Mouse (Mus musculus) monocyte, adult 59 days (primary cell): ENCODE results near the gene Efna1. TPM values are rescaled to one million over a fixed set of nuclear protein-coding genes. Genes with fewer than 3 reads are reported as not detected.

Source experiments
- total RNA-seq, 2 experiments: library from RNA; stranded (reverse); gene quantifications; one replicate each; pipeline ENCODE4 v1.2.4; 2023

The Efna1 gene
- total RNA-seq = under 1 TPM in 1 of 2 experiments, not detected in 1; 0.55 TPM

DNA sequence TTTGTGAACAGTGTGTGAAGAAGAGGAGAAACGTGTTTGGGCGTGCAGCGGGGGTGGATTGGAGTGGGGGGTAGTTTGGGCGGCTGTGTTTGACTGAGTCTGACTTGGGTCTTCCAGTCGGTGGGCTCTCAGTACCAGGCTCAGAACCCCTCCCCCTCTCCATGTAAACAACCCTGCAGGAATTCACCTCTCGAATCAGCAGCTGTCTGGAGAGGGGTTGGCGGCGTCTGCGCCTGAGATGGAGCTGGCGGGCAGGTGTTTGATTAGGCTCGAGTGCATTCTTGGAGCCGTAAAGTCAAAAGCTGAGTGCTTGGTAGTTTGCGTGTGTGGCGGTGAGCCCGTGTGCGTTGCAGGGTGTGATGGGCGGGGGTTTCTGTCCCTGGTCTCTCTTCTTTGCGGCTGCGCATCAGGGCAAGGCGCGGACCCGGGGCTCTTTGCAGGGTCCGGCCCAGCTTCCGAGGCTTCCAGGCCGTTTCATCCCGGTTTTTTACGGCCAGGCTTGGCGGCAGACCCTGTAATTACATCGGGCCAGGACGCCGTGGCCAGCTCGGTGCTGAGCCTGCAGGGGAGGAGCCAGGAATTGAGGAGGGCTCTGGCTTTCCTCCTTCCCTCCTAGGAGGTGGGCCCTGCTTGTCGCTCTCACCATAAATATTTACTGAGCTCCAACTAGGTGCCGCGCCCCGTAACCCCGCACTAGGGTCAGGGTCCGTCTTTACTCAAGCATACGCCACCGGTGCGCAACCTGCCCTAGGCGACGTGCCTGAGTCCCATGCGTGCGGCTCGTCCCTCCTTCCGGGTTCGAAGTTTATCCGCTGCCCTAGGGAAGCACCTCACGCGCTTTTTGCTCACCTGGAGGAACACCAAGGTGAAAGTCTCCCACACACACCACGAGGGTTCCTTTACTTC, at the start of gene Efna1:
TSS of gene Efna1 (minus strand) at position 537 of the 906 bp plus-strand sequence.

DNA sequence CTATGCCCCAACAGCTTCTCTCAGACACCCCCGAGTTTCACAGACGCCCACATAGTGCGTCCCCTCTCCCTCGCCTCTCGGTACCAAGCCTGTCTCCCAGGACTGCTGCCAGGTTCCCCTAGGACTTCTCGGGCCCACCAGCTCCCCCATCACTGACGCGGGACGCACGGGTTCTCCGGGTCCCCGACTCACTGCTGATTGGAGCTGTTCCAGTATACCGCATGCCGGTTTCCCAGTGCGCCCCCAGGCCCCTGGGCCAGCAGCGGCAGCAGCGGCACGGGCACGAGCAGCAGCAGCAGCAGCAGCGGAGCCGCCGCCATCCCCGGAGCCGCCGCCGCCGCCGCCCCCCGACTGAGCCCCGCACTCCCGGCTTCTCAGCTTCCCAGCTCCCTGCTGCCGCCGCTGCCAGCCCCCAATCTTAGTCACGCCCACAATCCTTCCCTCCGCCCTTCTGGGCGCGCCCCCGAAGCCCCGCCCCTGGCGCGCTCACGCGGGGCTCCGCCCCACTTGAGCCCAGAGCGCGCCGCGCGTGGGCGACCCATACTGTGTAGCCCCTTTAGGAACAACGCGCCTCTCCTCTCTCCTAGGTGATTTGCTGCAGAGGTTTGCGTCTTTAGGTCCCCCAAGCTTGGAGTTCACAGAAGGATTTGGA, 41.7 kb upstream of the Efna1 start, which contains the start of gene Efna3:
TSS of gene Efna3 (minus strand) at position 452 of the 652 bp plus-strand sequence.

DNA sequence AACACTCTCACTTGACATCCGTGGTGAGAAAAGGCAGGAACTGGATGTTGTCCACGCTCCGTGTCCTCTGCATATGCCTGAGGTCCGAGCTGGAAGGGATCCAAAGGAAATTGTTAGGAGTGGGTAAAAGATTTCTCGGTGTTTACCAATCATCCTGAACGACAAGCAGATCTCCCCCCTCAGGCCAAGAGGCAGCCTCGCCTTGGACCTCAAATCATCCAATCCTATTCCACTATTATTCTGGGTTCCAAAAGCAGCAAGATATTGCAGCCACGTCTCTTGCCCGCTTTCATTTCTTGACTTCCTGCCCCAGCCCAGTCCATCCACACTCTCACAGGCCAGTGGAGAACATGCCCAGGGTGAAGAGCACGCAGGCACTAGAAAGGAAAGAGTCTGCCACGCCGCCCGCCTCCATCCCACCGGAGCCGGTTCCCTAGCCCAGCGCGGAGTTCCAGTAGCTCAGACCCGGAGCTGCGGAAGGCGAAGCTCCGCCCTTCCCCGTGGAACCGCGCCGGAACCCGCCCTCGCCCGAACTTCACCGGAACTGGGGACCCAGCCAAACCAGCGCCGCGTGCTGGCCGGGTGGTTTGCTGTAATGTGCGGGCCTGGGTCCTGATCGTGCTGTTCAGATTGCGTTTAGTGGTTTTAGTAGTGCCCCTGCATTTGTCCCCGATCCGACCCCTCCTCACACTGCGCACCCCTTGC, 10.7 kb downstream of the Efna1 start, which contains the start of gene Slc50a1:
TSS of gene Slc50a1 (minus strand) at position 520 of the 705 bp plus-strand sequence.

GRCm38 (mm10) chr3:89259076-89259475, 21.9 kb downstream of the Efna1 start, which contains the start of gene Dpm3:
Dpm3 (plus strand) TSS chr3:89259358.

GRCm38 (mm10) chr3:89246261-89247100, 34.5 kb downstream of the Efna1 start, which contains the start of gene Trim46:
Trim46 (minus strand) TSS chr3:89246309.

DNA sequence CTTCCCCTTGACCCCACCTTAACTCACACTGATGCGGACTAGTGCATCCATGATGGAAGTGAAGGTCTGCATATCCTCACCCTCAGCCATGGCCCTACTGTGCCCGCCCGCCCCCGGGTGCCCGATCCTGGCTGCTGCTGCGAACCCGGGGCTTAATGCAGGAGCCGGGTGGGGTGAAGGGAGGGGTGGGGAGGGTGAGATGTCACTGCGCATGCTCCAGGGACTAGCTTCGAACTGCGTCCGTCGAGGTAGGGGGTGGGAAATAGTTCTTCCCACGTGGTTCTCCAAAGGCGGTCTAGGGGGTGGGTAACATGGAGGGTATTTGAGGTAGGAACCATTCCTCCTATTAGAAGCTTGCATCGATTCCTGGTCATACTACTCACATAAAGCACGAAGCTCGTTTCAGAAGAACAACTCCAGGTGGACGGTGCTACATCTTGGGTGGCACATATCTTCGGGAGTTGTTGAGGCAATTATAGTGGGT, 35.2 kb downstream of the Efna1 start, which contains the start of gene Krtcap2:
TSS of gene Krtcap2 (plus strand) at position 279 of the 484 bp plus-strand sequence.

DNA sequence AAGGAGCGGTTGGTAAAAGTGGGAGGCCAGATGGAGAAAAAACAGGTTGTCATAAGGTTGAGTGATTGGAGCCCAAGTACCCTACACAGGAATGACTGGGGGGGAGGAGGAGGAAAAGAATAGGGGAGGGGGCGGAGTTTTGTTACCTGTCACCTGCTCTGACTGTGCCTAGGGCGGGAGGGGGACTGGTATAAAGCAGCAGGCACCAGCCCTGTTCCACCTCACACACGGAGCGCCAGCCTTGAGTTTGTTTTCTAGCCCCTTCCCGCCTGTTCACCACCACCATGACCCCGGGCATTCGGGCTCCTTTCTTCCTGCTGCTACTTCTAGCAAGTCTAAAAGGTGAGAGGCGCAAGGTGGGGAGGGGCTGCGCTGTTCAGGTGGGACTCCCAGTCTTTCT, 52.1 kb downstream of the Efna1 start, which contains the start of gene Muc1:
TSS of gene Muc1 (plus strand) at position 222 of the 400 bp plus-strand sequence.

GRCm38 (mm10) chr3:89226900-89227299, 54.0 kb downstream of the Efna1 start, which contains the start of gene Mtx1:
Mtx1 (minus strand) TSS chr3:89227088.

Other genes with a start within 250 kb of the Efna1 start
- gene Rusc1, start 187.8 kb downstream of the Efna1 start, total RNA-seq = 10 to 100 TPM; 32.8 to 34.0 TPM
- gene Gm43738, start 180.0 kb downstream of the Efna1 start, total RNA-seq = not detected
- 10 to 100 TPM; 34.8 to 48.9 TPM for gene Fdps, start 179.2 kb downstream of the Efna1 start, total RNA-seq
- gene Pklr, start 145.0 kb downstream of the Efna1 start, total RNA-seq = not detected
- gene Hcn3, start 120.9 kb downstream of the Efna1 start, total RNA-seq = under 1 TPM in 1 of 2 experiments, not detected in 1; 0.31 TPM
- 10 to 100 TPM; 79.1 to 83.2 TPM for gene Clk2, start 116.3 kb downstream of the Efna1 start, total RNA-seq
- 10 to 100 TPM; 82.3 TPM for gene Scamp3, start 103.7 kb downstream of the Efna1 start, total RNA-seq
- 10 to 100 TPM; 12.2 to 13.0 TPM for gene Fam189b, start 98.0 kb downstream of the Efna1 start, total RNA-seq
- gene Gba, start 78.2 kb downstream of the Efna1 start, total RNA-seq = 100 to 1,000 TPM; 109 to 114 TPM
- 1 to 10 TPM; 5.2 to 6.8 TPM for gene Thbs3, start 66.0 kb downstream of the Efna1 start, total RNA-seq
- gene Mtx1, start 54.1 kb downstream of the Efna1 start, total RNA-seq = 10 to 100 TPM; 84.0 to 86.7 TPM
- gene Muc1, start 52.1 kb downstream of the Efna1 start, total RNA-seq = not detected
- gene Krtcap2, start 35.2 kb downstream of the Efna1 start, total RNA-seq = 100 to 1,000 TPM in 1 of 2 experiments, 10 to 100 TPM in 1; 82.1 to 104 TPM
- gene Trim46, start 34.8 kb downstream of the Efna1 start, total RNA-seq = 1 to 10 TPM in 1 of 2 experiments, under 1 TPM in 1; 0.18 to 1.1 TPM
- gene Dpm3, start 21.8 kb downstream of the Efna1 start, total RNA-seq = 10 to 100 TPM; 65.3 to 74.1 TPM
- 10 to 100 TPM; 49.4 to 58.0 TPM for gene Slc50a1, start 10.6 kb downstream of the Efna1 start, total RNA-seq
- not detected for gene Efna3, start 41.8 kb upstream of the Efna1 start, total RNA-seq
- not detected for gene Efna4, start 56.9 kb upstream of the Efna1 start, total RNA-seq
- 100 to 1,000 TPM; 163 to 179 TPM for gene Adam15, start 68.9 kb upstream of the Efna1 start, total RNA-seq
- gene Dcst2, start 80.8 kb upstream of the Efna1 start, total RNA-seq = not detected
- gene Dcst1, start 84.1 kb upstream of the Efna1 start, total RNA-seq = not detected
- 100 to 1,000 TPM; 130 to 146 TPM for gene Zbtb7b, start 113.6 kb upstream of the Efna1 start, total RNA-seq
- not detected for gene Lenep, start 121.7 kb upstream of the Efna1 start, total RNA-seq
- 10 to 100 TPM; 20.0 to 28.1 TPM for gene Flad1, start 130.7 kb upstream of the Efna1 start, total RNA-seq
- 1 to 10 TPM; 6.1 to 6.2 TPM for gene Cks1b, start 137.2 kb upstream of the Efna1 start, total RNA-seq
- gene Shc1, start 137.3 kb upstream of the Efna1 start, total RNA-seq = 100 to 1,000 TPM; 110 to 117 TPM
- 10 to 100 TPM; 47.6 to 47.8 TPM for gene Pygo2, start 149.1 kb upstream of the Efna1 start, total RNA-seq
- gene Pbxip1, start 155.6 kb upstream of the Efna1 start, total RNA-seq = 100 to 1,000 TPM; 114 to 127 TPM
- 10 to 100 TPM; 11.1 to 16.8 TPM for gene Pmvk, start 173.4 kb upstream of the Efna1 start, total RNA-seq
- under 1 TPM; 0.12 to 0.21 TPM for gene Kcnn3, start 239.0 kb upstream of the Efna1 start, total RNA-seq